Mouse (Mus musculus) forebrain, embryonic 13.5 days (tissue): ENCODE measurements at regions not wholly inside any gene's neighbourhood (a gene's known extent, or its start where the extent isn't known, plus 50 kb on each side); places are given as distances from the start of the nearest gene placed in this dataset.

ENCODE experiments used
- ATAC-seq: fragments of 200-750 bp; cut with Nextera tagmentation; 2 replicates; pipeline ENCODE4 v1.8.0; 2017
- H3K27ac ChIP-seq: fragments of 300-500 bp; sonication (generic); 2 replicates; pipeline ENCODE4 v1.5.1; 2015; ENCODE audit warnings: inconsistent platforms, mild to moderate bottlenecking, moderate library complexity
- H3K27me3 ChIP-seq: fragments of 300-500 bp; sonication (generic); 2 replicates; pipeline ENCODE4 v1.6.1; 2015; ENCODE audit warnings: mild to moderate bottlenecking, inconsistent platforms
- H3K36me3 ChIP-seq: fragments of 300-500 bp; sonication (generic); 2 replicates; pipeline ENCODE4 v1.6.1; 2015; ENCODE audit warnings: mild to moderate bottlenecking, inconsistent platforms; ENCODE audit not compliant: poor library complexity, severe bottlenecking
- H3K4me1 ChIP-seq: fragments of 300-500 bp; sonication (generic); 2 replicates; pipeline ENCODE4 v1.6.1; 2015; ENCODE audit warnings: inconsistent platforms
- H3K4me2 ChIP-seq: fragments of 300-500 bp; sonication (generic); 2 replicates; pipeline ENCODE4 v1.6.1; 2015; ENCODE audit warnings: inconsistent platforms, mild to moderate bottlenecking, moderate library complexity
- H3K4me3 ChIP-seq: fragments of 300-500 bp; sonication (generic); 2 replicates; pipeline ENCODE4 v1.5.1; 2015; ENCODE audit warnings: mild to moderate bottlenecking, inconsistent platforms
- H3K9ac ChIP-seq: fragments of 300-500 bp; sonication (generic); 2 replicates; pipeline ENCODE4 v1.6.1; 2015; ENCODE audit warnings: mild to moderate bottlenecking, inconsistent platforms
- H3K9me3 ChIP-seq: fragments of 300-500 bp; sonication (generic); replicated peaks from 2 replicates; pipeline ENCODE4 v1.6.1; 2016; ENCODE audit warnings: inconsistent platforms
- WGBS: fragments of 180-500 bp; shearing (Covaris S2); methylation state at CpG from one replicate; pipeline ENCODE4 v1.1.7; 2015; 5-methylcytosine and 5-hydroxymethylcytosine counted together

- WGBS: 52% methylated on average over 4 of the region's 4 CpGs
- H3K4me3 ChIP-seq: no peak overlapping the region
- H3K36me3 ChIP-seq: no peaks in the 10 kb centered on the region
- ATAC-seq: no peak
- no peak overlapping the region for H3K9ac ChIP-seq
- no peak overlapping the region for H3K27ac ChIP-seq
- H3K4me2 ChIP-seq: no peak overlapping the region
- H3K27me3 ChIP-seq: no peaks in the 10 kb centered on the region
- peaks cover 38% of the 10 kb centered on the region for H3K4me1 ChIP-seq
- no peaks in the 10 kb centered on the region for H3K9me3 ChIP-seq
Measured at GRCm38 (mm10) chr10:8036293-8036692, 80.3 kb upstream of the Tab2 start.

- 9% methylated on average over 1 of the region's 1 CpGs for WGBS
- Histone ChIP-seq H3K4me1 (peaks cover 38% of the 10 kb centered on the region), H3K27ac (no peak overlapping the region), H3K9me3 (no peaks in the 10 kb centered on the region), H3K36me3 (no peaks in the 10 kb centered on the region), H3K27me3 (no peaks in the 10 kb centered on the region), H3K4me2 (no peak overlapping the region), H3K4me3 (no peak overlapping the region), H3K9ac (no peak overlapping the region)
- ATAC-seq: no peak
Measured at GRCm38 (mm10) chr10:8035310-8035709, 79.3 kb upstream of the Tab2 start.

DNA sequence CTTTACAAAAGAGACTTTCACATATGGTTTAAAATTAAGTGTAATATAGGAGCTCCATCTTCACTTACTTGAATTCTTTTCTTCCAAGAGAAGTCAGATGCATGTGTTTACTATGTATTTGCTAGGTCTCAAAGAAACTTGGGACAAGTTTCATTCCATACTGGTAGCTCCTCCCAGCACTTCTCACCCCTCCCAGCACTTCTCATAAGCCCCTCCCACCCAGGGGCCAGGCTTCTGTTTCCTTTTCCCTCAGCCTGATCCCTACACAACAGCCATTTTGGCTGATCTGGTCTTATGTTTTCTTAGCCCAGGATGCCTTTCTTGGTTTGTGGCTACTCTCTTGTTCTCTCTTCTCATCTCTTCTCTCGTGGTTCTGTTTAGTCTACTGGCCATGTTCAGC is 76.2 kb upstream of the Tab2 start:
- ATAC-seq: no peak
- 74% methylated on average over 1 of the region's 1 CpGs for WGBS
- H3K9ac ChIP-seq: no peak overlapping the region

DNA sequence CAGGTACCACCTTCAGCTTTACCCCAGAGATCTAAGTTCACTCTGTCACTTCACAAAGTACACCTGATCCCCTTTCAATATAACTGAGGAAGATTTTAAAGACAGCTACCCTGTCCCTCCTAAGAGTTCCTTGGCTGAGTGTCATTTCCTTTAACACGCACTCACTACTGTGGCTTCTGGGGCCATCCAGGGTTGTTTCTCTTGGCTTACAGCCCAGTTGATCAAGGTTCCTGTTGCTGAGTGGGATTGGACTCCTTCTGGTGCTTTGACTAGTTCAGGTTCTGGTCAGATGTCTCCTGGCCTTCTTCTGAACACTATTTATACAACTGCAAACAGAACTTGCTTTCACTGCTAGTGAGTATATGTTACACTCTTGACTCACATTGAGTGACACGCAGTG is 72.8 kb upstream of the Tab2 start:
- H3K9ac ChIP-seq: no peak overlapping the region
- no peaks in the 10 kb centered on the region for H3K36me3 ChIP-seq
- peaks cover 6% of the 10 kb centered on the region; the same call in 1 of the 2 replicates for H3K27me3 ChIP-seq
- no peaks in the 10 kb centered on the region for H3K9me3 ChIP-seq
- H3K4me1 ChIP-seq: peaks cover 10% of the 10 kb centered on the region
- ATAC-seq: no peak
- H3K4me2 ChIP-seq: no peak overlapping the region
- no peak overlapping the region for H3K27ac ChIP-seq
- H3K4me3 ChIP-seq: no peak overlapping the region
- WGBS: 78% methylated on average over 2 of the region's 2 CpGs

More for the DNA sequence above, 76.2 kb upstream of the Tab2 start:
- Histone ChIP-seq H3K4me1 (peaks cover 17% of the 10 kb centered on the region), H3K27me3 (0 out of 2 replicates have a peak, but pooled peaks cover 3% of the 10 kb centered on the region), H3K9me3 (no peaks in the 10 kb centered on the region), H3K4me3 (no peak overlapping the region), H3K4me2 (no peak overlapping the region), H3K27ac (no peak overlapping the region), H3K36me3 (no peaks in the 10 kb centered on the region)

GRCm38 (mm10) chr10:8027023-8027422 is 71.0 kb upstream of the Tab2 start:
- no peaks in the 10 kb centered on the region for H3K36me3 ChIP-seq
- no peak overlapping the region for H3K27ac ChIP-seq
- no peak overlapping the region for H3K4me3 ChIP-seq
- H3K9ac ChIP-seq: no peak overlapping the region
- 9% methylated on average over 6 of the region's 6 CpGs for WGBS
- H3K27me3 ChIP-seq: peaks cover 6% of the 10 kb centered on the region; the same call in 1 of the 2 replicates
- no peaks in the 10 kb centered on the region for H3K9me3 ChIP-seq
- no peak for ATAC-seq
- H3K4me2 ChIP-seq: no peak overlapping the region
- H3K4me1 ChIP-seq: peaks cover 10% of the 10 kb centered on the region

DNA sequence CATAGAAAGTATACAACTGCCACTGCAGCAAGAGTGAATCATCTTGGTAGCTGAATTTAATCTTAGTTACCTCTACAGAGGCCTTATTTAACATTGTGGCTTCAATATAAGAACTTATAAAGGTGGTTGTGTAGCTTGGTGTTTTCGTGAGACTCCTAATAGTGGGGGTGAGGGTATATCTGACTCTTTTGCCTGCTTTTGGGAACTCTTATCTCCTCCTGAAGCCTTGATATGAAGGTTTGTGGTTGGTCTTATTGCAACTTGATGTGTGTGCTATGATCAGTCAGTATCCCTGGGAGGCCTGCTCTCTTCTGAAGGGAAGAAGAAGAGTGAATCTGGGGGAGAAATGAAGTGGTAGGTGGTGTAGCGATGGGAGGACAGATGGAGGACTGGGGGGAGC is 67.7 kb upstream of the Tab2 start:
- Histone ChIP-seq H3K9me3 (no peaks in the 10 kb centered on the region), H3K4me2 (no peak overlapping the region), H3K27me3 (peaks cover 6% of the 10 kb centered on the region; the same call in 1 of the 2 replicates), H3K36me3 (no peaks in the 10 kb centered on the region), H3K9ac (no peak overlapping the region), H3K4me3 (no peak overlapping the region), H3K27ac (no peak overlapping the region), H3K4me1 (peaks cover 10% of the 10 kb centered on the region)
- 89% methylated on average over 2 of the region's 2 CpGs for WGBS
- no peak for ATAC-seq

GRCm38 (mm10) chr10:8021971-8022370 is 65.9 kb upstream of the Tab2 start:
- no peaks in the 10 kb centered on the region for H3K9me3 ChIP-seq
- peaks cover 8% of the 10 kb centered on the region for H3K4me1 ChIP-seq
- peaks cover 3% of the 10 kb centered on the region; the same call in 1 of the 2 replicates for H3K27me3 ChIP-seq
- H3K4me3 ChIP-seq: no peak overlapping the region
- H3K27ac ChIP-seq: no peak overlapping the region
- no peaks in the 10 kb centered on the region for H3K36me3 ChIP-seq
- WGBS: 92% methylated on average over 1 of the region's 1 CpGs
- ATAC-seq: no peak
- H3K4me2 ChIP-seq: no peak overlapping the region
- no peak overlapping the region for H3K9ac ChIP-seq

GRCm38 (mm10) chr10:8020916-8021705 is 65.1 kb upstream of the Tab2 start:
- WGBS: 71% methylated on average over 4 of the region's 4 CpGs
- no peak for ATAC-seq
- no peak overlapping the region for H3K4me2 ChIP-seq
- no peaks in the 10 kb centered on the region; the same call in 1 of the 2 replicates for H3K4me1 ChIP-seq
- H3K9ac ChIP-seq: no peak overlapping the region
- peaks cover 3% of the 10 kb centered on the region; the same call in 1 of the 2 replicates for H3K27me3 ChIP-seq
- H3K36me3 ChIP-seq: no peaks in the 10 kb centered on the region
- H3K9me3 ChIP-seq: no peaks in the 10 kb centered on the region
- H3K27ac ChIP-seq: no peak overlapping the region
- no peak overlapping the region for H3K4me3 ChIP-seq

DNA sequence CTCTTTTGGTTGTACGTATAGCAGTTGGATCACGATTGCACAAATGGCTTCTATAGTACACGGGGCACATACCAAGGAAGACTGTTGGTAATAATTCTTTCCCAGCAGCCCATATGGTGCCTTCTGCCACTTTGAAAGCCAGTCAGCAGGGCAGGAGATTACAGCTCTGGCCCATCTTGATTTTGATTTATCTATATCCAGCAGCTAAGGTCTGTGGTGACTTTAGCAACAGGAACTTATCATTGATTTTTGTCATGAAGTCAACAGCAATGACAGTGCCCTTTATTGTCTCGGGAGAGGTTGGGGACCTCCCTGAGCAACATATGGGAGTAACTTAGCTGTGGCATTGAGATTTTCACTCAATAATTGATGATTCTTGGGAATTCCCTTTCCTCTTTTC is 64.1 kb upstream of the Tab2 start:
- Histone ChIP-seq H3K9ac (no peak overlapping the region), H3K4me2 (no peak overlapping the region), H3K36me3 (no peaks in the 10 kb centered on the region), H3K27me3 (no peaks in the 10 kb centered on the region), H3K4me1 (no peaks in the 10 kb centered on the region), H3K4me3 (no peak overlapping the region), H3K9me3 (no peaks in the 10 kb centered on the region), H3K27ac (no peak overlapping the region)
- no peak for ATAC-seq
- WGBS: 88% methylated on average over 4 of the region's 4 CpGs

DNA sequence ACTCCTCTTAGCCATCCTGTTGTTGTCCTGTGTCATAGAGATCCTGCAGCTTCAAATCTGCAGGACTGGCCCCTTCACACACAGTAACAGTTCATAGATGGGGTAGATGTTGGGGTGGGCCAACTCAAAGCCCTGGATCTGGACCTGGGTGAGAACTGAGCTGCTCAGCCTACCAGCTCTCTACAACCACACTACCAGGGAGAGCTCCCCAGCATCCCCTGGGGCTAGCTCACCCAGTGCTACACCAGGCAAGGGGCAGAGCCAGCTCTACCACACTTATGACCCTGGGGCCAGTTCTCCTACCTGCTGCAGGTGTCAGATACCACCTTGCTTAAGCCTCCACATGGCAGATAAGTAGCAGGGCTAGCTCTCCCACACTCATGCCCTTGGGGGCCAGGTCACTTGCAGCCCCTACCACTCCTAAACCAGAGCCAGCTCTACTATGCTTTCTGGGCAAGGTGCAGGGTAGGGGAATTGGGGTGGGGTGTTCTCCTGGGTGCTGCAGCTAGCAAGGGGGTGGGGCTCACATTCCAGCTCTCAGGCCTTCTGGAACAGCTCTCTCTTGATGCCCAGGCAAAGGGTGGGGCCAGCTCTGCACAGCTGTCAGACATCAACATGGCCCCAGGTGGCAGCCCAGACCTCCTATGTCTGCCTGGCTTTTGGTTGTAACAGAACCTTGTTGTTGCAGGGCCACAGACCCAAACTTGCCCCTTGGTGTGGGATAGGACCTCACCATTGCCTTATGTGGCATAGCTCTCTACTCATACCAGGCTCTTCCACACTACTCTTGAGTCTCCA is 62.4 kb upstream of the Tab2 start:
- no peak for ATAC-seq
- H3K4me3 ChIP-seq: no peak overlapping the region

GRCm38 (mm10) chr10:8016741-8017140 is 60.7 kb upstream of the Tab2 start:
- WGBS: 88% methylated on average over 2 of the region's 2 CpGs
- Histone ChIP-seq H3K4me3 (no peak overlapping the region), H3K9me3 (no peaks in the 10 kb centered on the region), H3K27ac (no peak overlapping the region), H3K4me2 (no peak overlapping the region), H3K27me3 (no peaks in the 10 kb centered on the region), H3K9ac (no peak overlapping the region), H3K36me3 (no peaks in the 10 kb centered on the region), H3K4me1 (no peaks in the 10 kb centered on the region)
- ATAC-seq: no peak

More for the DNA sequence above, 62.4 kb upstream of the Tab2 start:
- Histone ChIP-seq H3K9ac (no peak overlapping the region), H3K27ac (no peak overlapping the region), H3K4me2 (no peak overlapping the region), H3K4me1 (no peaks in the 10 kb centered on the region), H3K27me3 (no peaks in the 10 kb centered on the region), H3K9me3 (no peaks in the 10 kb centered on the region), H3K36me3 (no peaks in the 10 kb centered on the region)

DNA sequence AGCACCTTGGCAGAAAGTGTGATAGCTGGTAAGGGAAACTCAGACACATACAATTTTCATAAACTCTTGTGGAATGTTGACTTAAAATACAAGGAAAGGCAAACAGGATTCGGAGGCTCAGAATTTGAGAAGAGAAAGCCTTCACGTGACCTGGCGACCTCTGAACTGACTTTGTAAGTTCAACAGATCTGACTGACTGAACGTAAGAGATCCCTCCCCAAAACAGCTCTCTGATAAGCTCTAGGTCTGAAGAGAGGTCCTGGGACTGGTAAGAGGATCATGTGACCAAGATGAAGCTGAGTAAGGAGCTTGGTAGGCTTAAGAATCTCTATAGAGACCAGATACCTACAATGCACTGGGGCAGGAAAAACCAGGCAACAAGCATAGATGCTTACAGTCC is 55.7 kb upstream of the Tab2 start:
- Histone ChIP-seq H3K36me3 (no peaks in the 10 kb centered on the region), H3K9me3 (no peaks in the 10 kb centered on the region), H3K4me3 (no peak overlapping the region), H3K4me2 (no peak overlapping the region), H3K27me3 (no peaks in the 10 kb centered on the region), H3K4me1 (peaks cover 4% of the 10 kb centered on the region; the same call in 1 of the 2 replicates), H3K27ac (no peak overlapping the region), H3K9ac (no peak overlapping the region)
- 82% methylated on average over 4 of the region's 4 CpGs for WGBS
- no peak for ATAC-seq
